Mouse (Mus musculus): ENCODE results near the gene Vmn2r109.
"Not testable (repeated sequence)": the region's sequence is repeated elsewhere in the genome, so short reads cannot be mapped to it uniquely, and the experiment has no call there.

The Vmn2r109 gene

GRCm38 (mm10) chr17:20564656-20565055 is at the start of gene Vmn2r109:
TSS of gene Vmn2r109 (minus strand) at chr17:20564756.
- no peak for DNase-seq (ENCODE audit: low spot score)

- no peak for DNase-seq (ENCODE audit: low spot score)
Observed at GRCm38 (mm10) chr17:20596323-20596722, 31.8 kb upstream of the Vmn2r109 start, which contains the start of gene Vmn2r110. TSS of gene Vmn2r110 (minus strand) at chr17:20596423.

GRCm38 (mm10) chr17:20508247-20508646 is 56.3 kb downstream of the Vmn2r109 start:
- not testable (repeated sequence) for DNase-seq (ENCODE audit: low spot score)

- no peak for DNase-seq (ENCODE audit: low spot score)
Observed at GRCm38 (mm10) chr17:20497858-20498257, 66.7 kb downstream of the Vmn2r109 start, which contains the start of gene Vmn1r225. TSS of gene Vmn1r225 (plus strand) at chr17:20498158.
